Mouse (Mus musculus): ENCODE measurements at regions not wholly inside any gene's neighbourhood (a gene's known extent, or its start where the extent isn't known, plus 50 kb on each side); places are given as distances from the start of the nearest gene placed in this dataset.

GRCm38 (mm10) chr5:132884130-132884529 lies 341.0 kb upstream of the Auts2 start:
- TF ChIP-seq MAX (IDR thresholded peaks at IDR 0.05; ENCODE audit: low read length) = no peak
- no peak for TF ChIP-seq CTCF (conservative IDR thresholded peaks at IDR 0.05 in 1 of 2, IDR thresholded peaks at IDR 0.05 in 1 of 2; ENCODE audit: low read depth in 2 of 2, low read length in 2 of 2)
- no peak for TF ChIP-seq E2F4 (IDR thresholded peaks at IDR 0.05; ENCODE audit: insufficient replicate concordance, low read depth, low read length)
- no peak for TF ChIP-seq UBTF (IDR thresholded peaks at IDR 0.05; ENCODE audit: low read depth, low read length)
- no peak for TF ChIP-seq ETS1 (conservative IDR thresholded peaks at IDR 0.05; ENCODE audit: low read depth, low read length)
- TF ChIP-seq POLR2A (IDR thresholded peaks at IDR 0.05; ENCODE audit: low read depth, low read length) = no peak
- no peak for TF ChIP-seq SMC3 (IDR thresholded peaks at IDR 0.05; ENCODE audit: low read depth, low read length)
- TF ChIP-seq ELF1 (IDR thresholded peaks at IDR 0.05; ENCODE audit: low read depth, low read length) = no peak
- TF ChIP-seq EP300 (IDR thresholded peaks at IDR 0.05; ENCODE audit: low read length) = no peak
- TF ChIP-seq ZMIZ1 (IDR thresholded peaks at IDR 0.05; ENCODE audit: low read depth, low read length) = no peak
- TF ChIP-seq ZC3H11A (IDR thresholded peaks at IDR 0.05; ENCODE audit: low read depth, low read length) = no peak
- TF ChIP-seq ZNF384 (IDR thresholded peaks at IDR 0.05; ENCODE audit: low read depth, low read length) = no peak
- no peak for TF ChIP-seq MAZ (IDR thresholded peaks at IDR 0.05; ENCODE audit: low read depth, low read length)

Data from CH12.LX (cell line).